Mouse (Mus musculus) neutrophil, adult 5-6 weeks (primary cell): Measurements from ENCODE around the gene Ankrd1. TPM values are rescaled to one million over a fixed set of nuclear protein-coding genes. Genes with fewer than 3 reads are reported as not detected.

ENCODE experiments used
- ATAC-seq: fragments of 151-379, 151-347 bp; 2 replicates; pipeline ENCODE4 v1.8.0; 2017; ENCODE audit warnings: mild to moderate bottlenecking, moderate TSS enrichment; ENCODE audit not compliant: insufficient number of reproducible peaks, poor library complexity, low FRiP score, severe bottlenecking; ENCODE audit errors: extremely low read depth
- total RNA-seq: library from RNA; stranded (forward); fragments of 200-1000 nt; gene quantifications from 2 replicates; pipeline ENCODE4 v1.2.3, GENCODE M21; 2017

Ankrd1 gene
- total RNA-seq: not detected in 2 replicates

- no peak for ATAC-seq
These were observed at the start of gene Ankrd1 for GRCm38 (mm10) chr19:36119783-36120471. Gene Ankrd1, minus strand, starts transcription at chr19:36120099.

GRCm38 (mm10) chr19:36169101-36169500 is 49.2 kb upstream of the Ankrd1 start:
- no peak for ATAC-seq

- no peak for ATAC-seq
These were observed 48.2 kb upstream of the Ankrd1 start for GRCm38 (mm10) chr19:36168121-36168520.

- no peak for ATAC-seq
These were observed 47.5 kb upstream of the Ankrd1 start for GRCm38 (mm10) chr19:36167291-36167896.

GRCm38 (mm10) chr19:36166401-36167160 is 46.7 kb upstream of the Ankrd1 start:
- no peak for ATAC-seq

- ATAC-seq: no peak
These were observed 45.5 kb upstream of the Ankrd1 start for GRCm38 (mm10) chr19:36165351-36165750.

GRCm38 (mm10) chr19:36150241-36151007 is 30.5 kb upstream of the Ankrd1 start:
- ATAC-seq: no peak

- no peak for ATAC-seq
These were observed 28.7 kb upstream of the Ankrd1 start for GRCm38 (mm10) chr19:36148578-36148977.

- no peak for ATAC-seq
These were observed 23.7 kb upstream of the Ankrd1 start for GRCm38 (mm10) chr19:36143571-36143970.

GRCm38 (mm10) chr19:36133731-36134130 is 13.8 kb upstream of the Ankrd1 start:
- no peak for ATAC-seq

- ATAC-seq: no peak
These were observed 13.2 kb upstream of the Ankrd1 start for GRCm38 (mm10) chr19:36133064-36133463.

GRCm38 (mm10) chr19:36131990-36132389 is 12.1 kb upstream of the Ankrd1 start:
- ATAC-seq: no peak

GRCm38 (mm10) chr19:36130181-36130580 is 10.3 kb upstream of the Ankrd1 start:
- ATAC-seq: no peak

- no peak for ATAC-seq
These were observed 9.7 kb upstream of the Ankrd1 start for GRCm38 (mm10) chr19:36129643-36130042.

- no peak for ATAC-seq
These were observed 9.3 kb upstream of the Ankrd1 start for GRCm38 (mm10) chr19:36129213-36129612.

- ATAC-seq: no peak
These were observed 8.5 kb upstream of the Ankrd1 start for GRCm38 (mm10) chr19:36128440-36128839.

- no peak for ATAC-seq
These were observed 4.3 kb upstream of the Ankrd1 start for GRCm38 (mm10) chr19:36124203-36124602.

GRCm38 (mm10) chr19:36119219-36119618 is 680 bp downstream of the Ankrd1 start:
- no peak for ATAC-seq

GRCm38 (mm10) chr19:36116185-36116584 is 3.7 kb downstream of the Ankrd1 start:
- ATAC-seq: no peak
